Mouse (Mus musculus): Measurements from ENCODE around the gene Cuedc1.

Gene Cuedc1

GRCm38 (mm10) chr11:88117356-88118090 is 19.7 kb downstream of the Cuedc1 start:
- DNase-seq (ENCODE audit: low read depth, low spot score), result no peak

- DNase-seq (ENCODE audit: low read depth, low spot score), result no peak
Measured at GRCm38 (mm10) chr11:88118091-88118440, 20.2 kb downstream of the Cuedc1 start.

- peak; percentile 31 for DNase-seq (ENCODE audit: low read depth, low spot score)
Measured at GRCm38 (mm10) chr11:88118817-88119642, 21.2 kb downstream of the Cuedc1 start.

- no peak for DNase-seq (ENCODE audit: low read depth, low spot score)
Measured at GRCm38 (mm10) chr11:88122545-88122944, 24.7 kb downstream of the Cuedc1 start.

GRCm38 (mm10) chr11:88123021-88123420 is 25.2 kb downstream of the Cuedc1 start:
- peak; percentile 84 for DNase-seq (ENCODE audit: low read depth, low spot score)

- no peak for DNase-seq (ENCODE audit: low read depth, low spot score)
Measured at GRCm38 (mm10) chr11:88123731-88124130, 25.9 kb downstream of the Cuedc1 start.

GRCm38 (mm10) chr11:88125483-88125882 is 27.6 kb downstream of the Cuedc1 start:
- DNase-seq (ENCODE audit: low read depth, low spot score), result no peak

- no peak for DNase-seq (ENCODE audit: low read depth, low spot score)
Measured at GRCm38 (mm10) chr11:88126306-88126793, 28.5 kb downstream of the Cuedc1 start.

- DNase-seq (ENCODE audit: low read depth, low spot score), result no peak
Measured at GRCm38 (mm10) chr11:88128461-88128860, 30.6 kb downstream of the Cuedc1 start.

GRCm38 (mm10) chr11:88129281-88129680 is 31.4 kb downstream of the Cuedc1 start:
- DNase-seq (ENCODE audit: low read depth, low spot score), result no peak

- DNase-seq (ENCODE audit: low read depth, low spot score), result no peak
Measured at GRCm38 (mm10) chr11:88129935-88130334, 32.1 kb downstream of the Cuedc1 start.

- peak; percentile 31 for DNase-seq (ENCODE audit: low read depth, low spot score)
Measured at GRCm38 (mm10) chr11:88131847-88132246, 34.0 kb downstream of the Cuedc1 start.

- no peak for DNase-seq (ENCODE audit: low read depth, low spot score)
Measured at GRCm38 (mm10) chr11:88135218-88135617, 37.4 kb downstream of the Cuedc1 start.

GRCm38 (mm10) chr11:88137814-88138425 is 40.1 kb downstream of the Cuedc1 start:
- no peak for DNase-seq (ENCODE audit: low read depth, low spot score)

- DNase-seq (ENCODE audit: low read depth, low spot score), result peak; percentile 95
Measured at GRCm38 (mm10) chr11:88139256-88139861, 41.5 kb downstream of the Cuedc1 start.

GRCm38 (mm10) chr11:88140066-88141060 is 42.5 kb downstream of the Cuedc1 start:
- DNase-seq (ENCODE audit: low read depth, low spot score), result peak; percentile 79

- no peak for DNase-seq (ENCODE audit: low read depth, low spot score)
Measured at GRCm38 (mm10) chr11:88142362-88142761, 44.5 kb downstream of the Cuedc1 start.

- DNase-seq (ENCODE audit: low read depth, low spot score), result no peak
Measured at GRCm38 (mm10) chr11:88144100-88144499, 46.2 kb downstream of the Cuedc1 start.

- no peak for DNase-seq (ENCODE audit: low read depth, low spot score)
Measured at GRCm38 (mm10) chr11:88145214-88146006, 47.6 kb downstream of the Cuedc1 start.

Measured in ES-CJ7 (cell line).